Mouse (Mus musculus): Measurements from ENCODE around the gene Zswim5.

- no peak for TF ChIP-seq CTCF (IDR thresholded peaks at IDR 0.05; ENCODE audit: borderline replicate concordance, control insufficient read depth, extremely low read depth, insufficient read depth, low read length, poor library complexity)
- TF ChIP-seq POLR2A (IDR thresholded peaks at IDR 0.05; ENCODE audit: control insufficient read depth, extremely low read depth, insufficient read depth, low read length, poor library complexity) = no peak
Measured at GRCm38 (mm10) chr4:116876995-116877728, at the start of gene Zswim5.

Measured in thymus, adult 2 months (tissue).